Mouse (Mus musculus): Measurements from ENCODE around the gene Tmem214. TPM values are rescaled to one million over a fixed set of nuclear protein-coding genes. Genes with fewer than 3 reads are reported as not detected.

Tmem214 gene
- total RNA-seq, 2 experiments from 2014 or later = 60.3 to 65.5 TPM

Other genes starting within 250 kb of the Tmem214 start
- 10 to 100 TPM; 23.3 to 27.9 TPM for gene Slc35f6, start 220.1 kb upstream of the Tmem214 start, total RNA-seq (2021)
- gene Cenpa, start 201.2 kb upstream of the Tmem214 start, total RNA-seq (2021) = 10 to 100 TPM; 13.8 to 14.0 TPM
- gene Dpysl5, start 156.4 kb upstream of the Tmem214 start, total RNA-seq (2021) = 100 to 1,000 TPM; 797 to 798 TPM
- 100 to 1,000 TPM; 143 to 144 TPM for gene Mapre3, start 53.4 kb upstream of the Tmem214 start, total RNA-seq (2021)
- 10 to 100 TPM; 48.4 to 52.2 TPM for gene Agbl5, start 20.7 kb downstream of the Tmem214 start, total RNA-seq (2021)
- 100 to 1,000 TPM in 1 of 2 experiments, 10 to 100 TPM in 1; 95.0 to 112 TPM for gene Ost4, start 39.8 kb downstream of the Tmem214 start, total RNA-seq (2021)
- 1 to 10 TPM; 7.0 to 7.9 TPM for gene Emilin1, start 45.4 kb downstream of the Tmem214 start, total RNA-seq (2021)
- gene Khk, start 53.4 kb downstream of the Tmem214 start, total RNA-seq (2021) = 1 to 10 TPM; 4.7 to 4.8 TPM
- 10 to 100 TPM; 53.9 TPM for gene Cgref1, start 77.6 kb downstream of the Tmem214 start, total RNA-seq (2021)
- gene Preb, start 92.3 kb downstream of the Tmem214 start, total RNA-seq (2021) = 100 to 1,000 TPM; 114 to 116 TPM
- under 1 TPM in 1 of 2 experiments, not detected in 1; 0.08 TPM for gene Tcf23, start 100.7 kb downstream of the Tmem214 start, total RNA-seq (2021)
- gene Atraid, start 180.3 kb downstream of the Tmem214 start, total RNA-seq (2021) = 10 to 100 TPM; 59.2 to 66.2 TPM
- 10 to 100 TPM; 17.6 to 23.5 TPM for gene Slc5a6, start 180.9 kb downstream of the Tmem214 start, total RNA-seq (2021)
- 10 to 100 TPM; 34.1 to 37.6 TPM for gene Cad, start 186.8 kb downstream of the Tmem214 start, total RNA-seq (2021)
- not detected for gene Dnajc5g, start 238.3 kb downstream of the Tmem214 start, total RNA-seq (2021)
- 10 to 100 TPM; 11.9 to 14.1 TPM for gene Slc30a3, start 240.2 kb downstream of the Tmem214 start, total RNA-seq (2021)
- gene Trim54, start 248.7 kb downstream of the Tmem214 start, total RNA-seq (2021) = not detected

Measured in left cerebral cortex, postnatal 4 days (tissue).